In genomic region chr10:18234560-18235401, GRCm38 (mm10) we compare ENCODE assay signal across 8 mouse cellular contexts. TPM values are rescaled to one million over a fixed set of nuclear protein-coding genes. Genes with fewer than 3 reads are reported as not detected.
DNase-seq lines count a peak whose midpoint lies in the region; ATAC-seq and TF ChIP-seq lines count a peak whose summit lies in the region.

Gene Ccdc28a (minus strand): TSS chr10:18234998.

- peak within 1 kb of the TSS; percentile 74; the same call in 1 of the 2 replicates for H3K27ac ChIP-seq in embryonic facial prominence, embryonic 13.5 days
- H3K27ac ChIP-seq in kidney, adult 2 months (ENCODE audit: insufficient read depth, low read depth, low read length), result peak within 1 kb of the TSS; percentile 91
- no peak within 1 kb of the TSS for H3K27ac ChIP-seq in limb, embryonic 12.5 days
- H3K27ac ChIP-seq in midbrain, embryonic 15.5 days, result peak within 1 kb of the TSS; percentile 81
- H3K27ac ChIP-seq in spleen, adult 2 months (ENCODE audit: insufficient read depth, low read length), result peak within 1 kb of the TSS; percentile 86

- peak; percentile 32 for TF ChIP-seq POLR2A in kidney, adult 2 months (IDR thresholded peaks at IDR 0.05; ENCODE audit: low read depth, low read length)
- TF ChIP-seq POLR2A in spleen, adult 2 months (IDR thresholded peaks at IDR 0.05; ENCODE audit: low read depth, low read length), result peak; percentile 44

- H3K36me3 ChIP-seq in embryonic facial prominence, embryonic 13.5 days, result no peaks in the 10 kb centered on the region
- H3K36me3 ChIP-seq in kidney, adult 2 months (ENCODE audit: control insufficient read depth, insufficient read depth, low read length), result no peaks in the 10 kb centered on the region
- no peaks in the 10 kb centered on the region for H3K36me3 ChIP-seq in limb, embryonic 12.5 days
- no peaks in the 10 kb centered on the region for H3K36me3 ChIP-seq in midbrain, embryonic 15.5 days (replicated peaks)
- H3K36me3 ChIP-seq in spleen, adult 2 months (ENCODE audit: control insufficient read depth, insufficient read depth, low read length), result no peaks in the 10 kb centered on the region

- peak; percentile 88 for DNase-seq in 3134 (ENCODE audit: extremely low read depth, insufficient read length, low spot score)
- peak; percentile 93 to 95 for DNase-seq in adrenal gland, postnatal 36 days
- DNase-seq in heart, adult 18-20 months, result peak; percentile 97 to 98
- peak; percentile 98 for DNase-seq in kidney, adult 2 months
- DNase-seq in spleen, adult 2 months (ENCODE audit: low read depth in 1 of 2, low spot score in 2 of 2), result peak; percentile 92

- no peaks in the 10 kb centered on the region for H3K9me3 ChIP-seq in embryonic facial prominence, embryonic 13.5 days
- H3K9me3 ChIP-seq in limb, embryonic 12.5 days, result no peaks in the 10 kb centered on the region
- H3K9me3 ChIP-seq in midbrain, embryonic 15.5 days, result no peaks in the 10 kb centered on the region

- peak within 1 kb of the TSS; percentile 65 for H3K9ac ChIP-seq in embryonic facial prominence, embryonic 13.5 days
- H3K9ac ChIP-seq in limb, embryonic 12.5 days (replicated peaks), result peak within 1 kb of the TSS; percentile 61
- peak within 1 kb of the TSS; percentile 61 for H3K9ac ChIP-seq in midbrain, embryonic 15.5 days

- peak within 1 kb of the TSS; percentile 80 for H3K4me2 ChIP-seq in embryonic facial prominence, embryonic 13.5 days
- peak within 1 kb of the TSS; percentile 72 for H3K4me2 ChIP-seq in limb, embryonic 12.5 days
- H3K4me2 ChIP-seq in midbrain, embryonic 15.5 days, result peak within 1 kb of the TSS; percentile 72

- 1% methylated on average over 41 of the region's 41 CpGs for WGBS in embryonic facial prominence, embryonic 13.5 days
- WGBS in kidney, adult 2 months, result 1% methylated on average over 41 of the region's 41 CpGs
- under 1% methylated on average over 41 of the region's 41 CpGs for WGBS in limb, embryonic 12.5 days
- under 1% methylated on average over 41 of the region's 41 CpGs for WGBS in midbrain, embryonic 15.5 days
- under 1% methylated on average over 41 of the region's 41 CpGs for WGBS in spleen, adult 2 months

- peaks cover 3% of the 10 kb centered on the region; the same call in 1 of the 2 replicates for H3K4me1 ChIP-seq in embryonic facial prominence, embryonic 13.5 days
- H3K4me1 ChIP-seq in kidney, adult 2 months (ENCODE audit: control insufficient read depth, insufficient read depth, low read length), result no peaks in the 10 kb centered on the region; the same call in 1 of the 2 replicates
- peaks cover 5% of the 10 kb centered on the region; the same call in 1 of the 2 replicates for H3K4me1 ChIP-seq in limb, embryonic 12.5 days (replicated peaks)
- peaks cover 8% of the 10 kb centered on the region for H3K4me1 ChIP-seq in midbrain, embryonic 15.5 days
- H3K4me1 ChIP-seq in spleen, adult 2 months (ENCODE audit: control insufficient read depth, insufficient read depth, insufficient read length), result no peaks in the 10 kb centered on the region

- TF ChIP-seq CTCF in kidney, adult 2 months (conservative IDR thresholded peaks at IDR 0.05; ENCODE audit: insufficient read depth, insufficient read length, low read depth, low read length), result no peak
- no peak for TF ChIP-seq CTCF in spleen, adult 2 months (IDR thresholded peaks at IDR 0.05; ENCODE audit: extremely low read depth, insufficient read depth, insufficient read length, insufficient replicate concordance)

- H3K4me3 ChIP-seq in embryonic facial prominence, embryonic 13.5 days, result peak within 1 kb of the TSS; percentile 64
- peak within 1 kb of the TSS; percentile 87 for H3K4me3 ChIP-seq in kidney, adult 2 months (ENCODE audit: insufficient read depth, low read depth, low read length)
- H3K4me3 ChIP-seq in limb, embryonic 12.5 days (replicated peaks), result peak within 1 kb of the TSS; percentile 73
- peak within 1 kb of the TSS; percentile 66 for H3K4me3 ChIP-seq in midbrain, embryonic 15.5 days
- peak within 1 kb of the TSS; percentile 73 for H3K4me3 ChIP-seq in spleen, adult 2 months (ENCODE audit: extremely low read depth, insufficient read depth, insufficient read length)

- no peaks in the 10 kb centered on the region for H3K27me3 ChIP-seq in embryonic facial prominence, embryonic 13.5 days
- H3K27me3 ChIP-seq in kidney, adult 2 months (replicated peaks; ENCODE audit: control insufficient read depth, insufficient read depth, low read length), result no peaks in the 10 kb centered on the region
- no peaks in the 10 kb centered on the region for H3K27me3 ChIP-seq in limb, embryonic 12.5 days
- H3K27me3 ChIP-seq in midbrain, embryonic 15.5 days (replicated peaks), result no peaks in the 10 kb centered on the region
- H3K27me3 ChIP-seq in spleen, adult 2 months (ENCODE audit: control insufficient read depth, insufficient read depth, low read length), result no peaks in the 10 kb centered on the region

- peak; percentile 98 for ATAC-seq in embryonic facial prominence, embryonic 13.5 days (ENCODE audit: insufficient number of reproducible peaks, insufficient read depth, low FRiP score, low TSS enrichment, low read depth)
- ATAC-seq in limb, embryonic 12.5 days (ENCODE audit: insufficient number of reproducible peaks, insufficient read depth, low FRiP score, low TSS enrichment, low read depth), result peak; percentile 97
- ATAC-seq in midbrain, embryonic 15.5 days (replicated peaks), result peak; percentile 99

RNA-seq across cellular contexts. Expression of gene Ccdc28a, which starts in this region (rescaled TPM):
- total RNA-seq in adrenal gland, postnatal 36 days (2021), result 10 to 100 TPM in 1 of 2 experiments, 1 to 10 TPM in 1; 9.6 to 11.3 TPM
- polyA plus RNA-seq in embryonic facial prominence, embryonic 13.5 days (2015; fragmentation: Nextera tagmentation; extraction: Ambion mirVana), result 10.3 and 10.7 TPM in 2 replicates
- 10 to 100 TPM; 15.2 to 15.5 TPM for total RNA-seq in heart, adult 18-20 months (2021)
- 29.5 and 35.0 TPM in 2 replicates for polyA plus RNA-seq in kidney, adult 2 months (2012; rRNA removed)
- 7.7 and 10.1 TPM in 2 replicates for polyA plus RNA-seq in limb, embryonic 12.5 days (2016; fragmentation: Nextera tagmentation; extraction: Ambion mirVana)
- 6.8 and 7.7 TPM in 2 replicates for polyA plus RNA-seq in midbrain, embryonic 15.5 days (2015; fragmentation: Nextera tagmentation; extraction: Ambion mirVana)
- 14.3 and 18.1 TPM in 2 replicates for polyA plus RNA-seq in spleen, adult 2 months (2012; rRNA removed)
